Mouse (Mus musculus): ENCODE data around the gene Mau2. TPM values are rescaled to one million over a fixed set of nuclear protein-coding genes. Genes with fewer than 3 reads are reported as not detected.

Gene Mau2
- total RNA-seq, 2 experiments from 2014 or later = 39.5 to 40.8 TPM

GRCm38 (mm10) chr8:69973442-69974161 lies 68.9 kb downstream of the Mau2 start:
- peak; percentile 59 for DNase-seq

- no peak for DNase-seq
Observed at GRCm38 (mm10) chr8:69973063-69973441, 69.5 kb downstream of the Mau2 start.

GRCm38 (mm10) chr8:69970880-69971279 lies 71.7 kb downstream of the Mau2 start:
- no peak for DNase-seq

- DNase-seq = no peak
Observed at GRCm38 (mm10) chr8:69967291-69967933, 75.1 kb downstream of the Mau2 start.

Other genes with a start within 250 kb of the Mau2 start
- 1 to 10 TPM; 6.1 to 8.1 TPM for gene Gmip, start 234.1 kb downstream of the Mau2 start, total RNA-seq (2021)
- gene Lpar2, start 220.3 kb downstream of the Mau2 start, total RNA-seq (2021) = 1 to 10 TPM in 1 of 2 experiments, under 1 TPM in 1; 0.91 to 1.1 TPM
- gene Pbx4, start 210.2 kb downstream of the Mau2 start, total RNA-seq (2021) = 1 to 10 TPM; 1.1 to 1.2 TPM
- under 1 TPM; 0.50 to 0.74 TPM for gene Cilp2, start 155.0 kb downstream of the Mau2 start, total RNA-seq (2021)
- gene Tssk6, start 140.6 kb downstream of the Mau2 start, total RNA-seq (2021) = under 1 TPM in 1 of 2 experiments, not detected in 1; 0.33 TPM
- gene Ndufa13, start 140.2 kb downstream of the Mau2 start, total RNA-seq (2021) = 100 to 1,000 TPM; 286 to 326 TPM
- 1 to 10 TPM; 6.2 to 8.6 TPM for gene Yjefn3, start 140.0 kb downstream of the Mau2 start, total RNA-seq (2021)
- 10 to 100 TPM; 75.9 to 79.5 TPM for gene Gatad2a, start 46.4 kb downstream of the Mau2 start, total RNA-seq (2021)
- gene Sugp1, start 79 bp upstream of the Mau2 start, total RNA-seq (2021) = 10 to 100 TPM; 23.2 to 23.8 TPM
- gene Tm6sf2, start 30.2 kb upstream of the Mau2 start, total RNA-seq (2021) = 1 to 10 TPM in 1 of 2 experiments, under 1 TPM in 1; 0.95 to 1.0 TPM
- gene Hapln4, start 40.7 kb upstream of the Mau2 start, total RNA-seq (2021) = not detected
- gene Ncan, start 78.1 kb upstream of the Mau2 start, total RNA-seq (2021) = 1 to 10 TPM in 1 of 2 experiments, under 1 TPM in 1; 0.81 to 1.2 TPM
- gene Nr2c2ap, start 88.6 kb upstream of the Mau2 start, total RNA-seq (2021) = 10 to 100 TPM; 14.8 to 17.1 TPM
- gene Rfxank, start 96.4 kb upstream of the Mau2 start, total RNA-seq (2021) = 10 to 100 TPM; 25.4 to 25.8 TPM
- gene Borcs8, start 96.8 kb upstream of the Mau2 start, total RNA-seq (2021) = 10 to 100 TPM; 28.0 to 29.1 TPM
- under 1 TPM; 0.20 to 0.21 TPM for gene Mef2b, start 97.0 kb upstream of the Mau2 start, total RNA-seq (2021)
- gene Tmem161a, start 129.6 kb upstream of the Mau2 start, total RNA-seq (2021) = 100 to 1,000 TPM; 100 to 110 TPM
- gene Slc25a42, start 169.6 kb upstream of the Mau2 start, total RNA-seq (2021) = 10 to 100 TPM; 25.9 to 28.0 TPM
- 10 to 100 TPM; 52.2 to 55.4 TPM for gene Sugp2, start 191.5 kb upstream of the Mau2 start, total RNA-seq (2021)
- 10 to 100 TPM; 10.2 to 10.6 TPM for gene Armc6, start 191.7 kb upstream of the Mau2 start, total RNA-seq (2021)
- 10 to 100 TPM; 36.2 to 36.4 TPM for gene Homer3, start 240.1 kb upstream of the Mau2 start, total RNA-seq (2021)

All from heart, postnatal 4 days (tissue).